Mouse (Mus musculus) midbrain, embryonic 10.5 days (tissue): Measurements from ENCODE around the gene Trim9. TPM values are rescaled to one million over a fixed set of nuclear protein-coding genes. Genes with fewer than 3 reads are reported as not detected.
A peak's percentile ranks its signal among the peaks of the same experiment; 100 is the strongest.

Source experiments
- DNase-seq: peaks from one replicate; pipeline ENCODE4 v3.0.0-alpha.2; 2017; ENCODE audit warnings: low spot score
- H3K27ac ChIP-seq: fragments of 300-500 bp; sonication (generic); replicated peaks from 2 replicates; pipeline ENCODE4 v1.5.1; 2016; ENCODE audit warnings: mild to moderate bottlenecking
- H3K27me3 ChIP-seq: fragments of 300-500 bp; sonication (generic); 2 replicates; pipeline ENCODE4 v1.6.1; 2016; ENCODE audit warnings: low read depth, mild to moderate bottlenecking; ENCODE audit not compliant: poor library complexity, severe bottlenecking
- H3K36me3 ChIP-seq: fragments of 300-500 bp; sonication (generic); 2 replicates; pipeline ENCODE4 v1.6.1; 2016; ENCODE audit warnings: mild to moderate bottlenecking, moderate library complexity
- H3K4me1 ChIP-seq: fragments of 300-500 bp; sonication (generic); 2 replicates; pipeline ENCODE4 v1.6.1; 2016
- H3K4me3 ChIP-seq: fragments of 300-500 bp; sonication (generic); 2 replicates; pipeline ENCODE4 v1.5.1; 2016; ENCODE audit warnings: mild to moderate bottlenecking, moderate library complexity
- H3K9me3 ChIP-seq: fragments of 300-500 bp; sonication (generic); replicated peaks from 2 replicates; pipeline ENCODE4 v1.6.1; 2016; ENCODE audit warnings: mild to moderate bottlenecking
- WGBS: fragments of 180-500 bp; shearing (Covaris S2); methylation state at CpG from one replicate; pipeline ENCODE4 v1.1.7; 2016; 5-methylcytosine and 5-hydroxymethylcytosine counted together
- polyA plus RNA-seq: library from polyadenylated mRNA; unstranded; fragments of >200 nt; fragmentation: Nextera tagmentation; extraction: Ambion mirVana; gene quantifications from 2 replicates; pipeline ENCODE4 v1.2.1, GENCODE M21; 2016

Gene Trim9
- polyA plus RNA-seq, 1 experiment from 2014 or later: 22.5 TPM

- H3K9me3 ChIP-seq: no peaks in the 10 kb centered on the region
- H3K4me1 ChIP-seq: peaks cover 47% of the 10 kb centered on the region
- no peak overlapping the region for H3K27ac ChIP-seq
- DNase-seq: no peak
- H3K27me3 ChIP-seq: peaks cover 22% of the 10 kb centered on the region
- 81% methylated on average over 4 of the region's 4 CpGs for WGBS
- no peak overlapping the region for H3K4me3 ChIP-seq
- H3K36me3 ChIP-seq: no peaks in the 10 kb centered on the region
These were observed 3.1 kb upstream of the Trim9 start for GRCm38 (mm10) chr12:70350490-70350889.

- H3K9me3 ChIP-seq: no peaks in the 10 kb centered on the region
- peaks cover 47% of the 10 kb centered on the region for H3K4me1 ChIP-seq
- 91% methylated on average over 6 of the region's 6 CpGs for WGBS
- no peak overlapping the region for H3K27ac ChIP-seq
- no peak for DNase-seq
- no peak overlapping the region for H3K4me3 ChIP-seq
- peaks cover 29% of the 10 kb centered on the region for H3K27me3 ChIP-seq
- no peaks in the 10 kb centered on the region for H3K36me3 ChIP-seq
These were observed 2.4 kb upstream of the Trim9 start for GRCm38 (mm10) chr12:70349788-70350187.

GRCm38 (mm10) chr12:70348026-70348425 lies 612 bp upstream of the Trim9 start:
- 22% methylated on average over 8 of the region's 8 CpGs for WGBS
- no peak for DNase-seq
- Histone ChIP-seq H3K36me3 (no peaks in the 10 kb centered on the region), H3K27me3 (peaks cover 31% of the 10 kb centered on the region), H3K4me1 (peaks cover 54% of the 10 kb centered on the region), H3K9me3 (no peaks in the 10 kb centered on the region), H3K4me3 (peak overlapping the region; percentile 83), H3K27ac (peak overlapping the region; percentile 95)

- Histone ChIP-seq H3K4me1 (peaks cover 54% of the 10 kb centered on the region), H3K9me3 (no peaks in the 10 kb centered on the region), H3K27me3 (peaks cover 31% of the 10 kb centered on the region), H3K4me3 (peak overlapping the region; percentile 83), H3K27ac (peak overlapping the region; percentile 95), H3K36me3 (no peaks in the 10 kb centered on the region)
- peak; percentile 80 for DNase-seq
- under 1% methylated on average over 60 of the region's 60 CpGs for WGBS
These were observed 1.0 kb downstream of the Trim9 start for GRCm38 (mm10) chr12:70346139-70347026.

GRCm38 (mm10) chr12:70345531-70346138 lies 1.8 kb downstream of the Trim9 start:
- 28% methylated on average over 16 of the region's 16 CpGs for WGBS
- DNase-seq: no peak

GRCm38 (mm10) chr12:70335176-70335575 lies 12.2 kb downstream of the Trim9 start:
- Histone ChIP-seq H3K27ac (no peak overlapping the region), H3K9me3 (no peaks in the 10 kb centered on the region), H3K4me1 (peaks cover 14% of the 10 kb centered on the region; the same call in 1 of the 2 replicates), H3K27me3 (no peaks in the 10 kb centered on the region), H3K36me3 (peaks cover 18% of the 10 kb centered on the region; the same call in 1 of the 2 replicates), H3K4me3 (no peak overlapping the region)
- no peak for DNase-seq
- 71% methylated on average over 5 of the region's 5 CpGs for WGBS

More at GRCm38 (mm10) chr12:70345531-70346138, 1.8 kb downstream of the Trim9 start:
- peak overlapping the region; percentile 83 for H3K4me3 ChIP-seq
- no peaks in the 10 kb centered on the region for H3K9me3 ChIP-seq
- no peaks in the 10 kb centered on the region for H3K36me3 ChIP-seq
- peak overlapping the region; percentile 95 for H3K27ac ChIP-seq
- peaks cover 31% of the 10 kb centered on the region for H3K27me3 ChIP-seq
- peaks cover 54% of the 10 kb centered on the region for H3K4me1 ChIP-seq

- no peaks in the 10 kb centered on the region for H3K27me3 ChIP-seq
- peaks cover 12% of the 10 kb centered on the region; the same call in 1 of the 2 replicates for H3K4me1 ChIP-seq
- peaks cover 15% of the 10 kb centered on the region; the same call in 1 of the 2 replicates for H3K36me3 ChIP-seq
- H3K9me3 ChIP-seq: no peaks in the 10 kb centered on the region
- WGBS: 86% methylated on average over 6 of the region's 6 CpGs
- no peak overlapping the region for H3K4me3 ChIP-seq
- DNase-seq: no peak
- H3K27ac ChIP-seq: no peak overlapping the region
These were observed 14.1 kb downstream of the Trim9 start for GRCm38 (mm10) chr12:70333253-70333805.

GRCm38 (mm10) chr12:70329059-70329458 lies 18.4 kb downstream of the Trim9 start:
- H3K4me3 ChIP-seq: no peak overlapping the region
- peaks cover 9% of the 10 kb centered on the region for H3K36me3 ChIP-seq
- 88% methylated on average over 3 of the region's 3 CpGs for WGBS
- no peak overlapping the region for H3K27ac ChIP-seq
- no peak for DNase-seq
- peaks cover 33% of the 10 kb centered on the region for H3K4me1 ChIP-seq
- no peaks in the 10 kb centered on the region for H3K27me3 ChIP-seq
- H3K9me3 ChIP-seq: no peaks in the 10 kb centered on the region

- no peak overlapping the region for H3K4me3 ChIP-seq
- DNase-seq: no peak
- H3K27ac ChIP-seq: no peak overlapping the region
- peaks cover 27% of the 10 kb centered on the region for H3K4me1 ChIP-seq
- no peaks in the 10 kb centered on the region for H3K27me3 ChIP-seq
- peaks cover 3% of the 10 kb centered on the region for H3K36me3 ChIP-seq
- no peaks in the 10 kb centered on the region for H3K9me3 ChIP-seq
- WGBS: 79% methylated on average over 1 of the region's 1 CpGs
These were observed 20.5 kb downstream of the Trim9 start for GRCm38 (mm10) chr12:70326956-70327355.

- DNase-seq: peak; percentile 23
- H3K27ac ChIP-seq: no peak overlapping the region
- no peaks in the 10 kb centered on the region for H3K27me3 ChIP-seq
- H3K4me3 ChIP-seq: no peak overlapping the region
- H3K36me3 ChIP-seq: peaks cover 3% of the 10 kb centered on the region
- H3K4me1 ChIP-seq: peaks cover 27% of the 10 kb centered on the region
- WGBS: 40% methylated on average over 2 of the region's 2 CpGs
- H3K9me3 ChIP-seq: no peaks in the 10 kb centered on the region
These were observed 21.0 kb downstream of the Trim9 start for GRCm38 (mm10) chr12:70326393-70326792.

- Histone ChIP-seq H3K27me3 (no peaks in the 10 kb centered on the region), H3K27ac (peak overlapping the region; percentile 28; the same call in 1 of the 2 replicates), H3K4me1 (peaks cover 27% of the 10 kb centered on the region), H3K9me3 (no peaks in the 10 kb centered on the region), H3K36me3 (peaks cover 3% of the 10 kb centered on the region), H3K4me3 (no peak overlapping the region)
- 84% methylated on average over 7 of the region's 7 CpGs for WGBS
- no peak for DNase-seq
These were observed 21.6 kb downstream of the Trim9 start for GRCm38 (mm10) chr12:70325826-70326225.

- no peak overlapping the region for H3K4me3 ChIP-seq
- H3K27me3 ChIP-seq: no peaks in the 10 kb centered on the region
- no peak overlapping the region for H3K27ac ChIP-seq
- H3K4me1 ChIP-seq: peaks cover 33% of the 10 kb centered on the region
- H3K9me3 ChIP-seq: no peaks in the 10 kb centered on the region
- no peak for DNase-seq
- 91% methylated on average over 1 of the region's 1 CpGs for WGBS
- H3K36me3 ChIP-seq: peaks cover 3% of the 10 kb centered on the region
These were observed 24.6 kb downstream of the Trim9 start for GRCm38 (mm10) chr12:70322790-70323189.
